Mouse (Mus musculus) left cerebral cortex, postnatal 14 days (tissue): ENCODE data around the gene Actg1. TPM values are rescaled to one million over a fixed set of nuclear protein-coding genes. Genes with fewer than 3 reads are reported as not detected.
"Not testable (repeated sequence)": the region's sequence is repeated elsewhere in the genome, so short reads cannot be mapped to it uniquely, and the experiment has no call there.

Source experiments
- DNase-seq, 2 experiments: peaks; one replicate each; pipeline ENCODE4 v3.0.0; 2021 to 2022; ENCODE audit warnings: low spot score in 2 of 2, mixed read lengths in 1 of 2
- intact Hi-C: fragments of 180-260 bp; cut with DNase I; formaldehyde crosslinking; loops from one replicate; pipeline ENCODE4 v1.15.1; 2025
- total RNA-seq, 2 experiments: library from RNA; stranded (reverse); gene quantifications; 2 replicates each; pipeline ENCODE4 v1.2.3; 2021

Actg1 gene
- total RNA-seq, 2 experiments from 2014 or later, result 1,748 to 1,778 TPM

- intact Hi-C loops, result loop anchor here (2.0 kb wide), 1 partner anchor 115 kb away; no protein-coding TSS in a partner anchor
- DNase-seq, result peak; percentile 31 to 63
Observed at GRCm38 (mm10) chr11:120349371-120349985, 1.1 kb upstream of the Actg1 start.

- intact Hi-C loops, result loop anchor here (2.0 kb wide), 1 partner anchor 114 kb away; no protein-coding TSS in a partner anchor
- DNase-seq, result peak in 1 of 2 experiments; percentile 41
Observed at GRCm38 (mm10) chr11:120348684-120349370, 485 bp upstream of the Actg1 start.

GRCm38 (mm10) chr11:120347301-120347700 is 1.0 kb downstream of the Actg1 start:
- intact Hi-C loops, result no loop called here
- peak; percentile 7 to 8 for DNase-seq

GRCm38 (mm10) chr11:120346383-120347034 is 1.8 kb downstream of the Actg1 start:
- intact Hi-C loops, result not testable (repeated sequence)
- peak in 1 of 2 experiments; percentile 2 for DNase-seq

- peak in 1 of 2 experiments; percentile 10 for DNase-seq
- intact Hi-C loops, result no loop called here
Observed at GRCm38 (mm10) chr11:120345067-120345681, 3.2 kb downstream of the Actg1 start.

- peak in 1 of 2 experiments; percentile 6 for DNase-seq
- intact Hi-C loops, result no loop called here
Observed at GRCm38 (mm10) chr11:120344310-120344920, 3.9 kb downstream of the Actg1 start.

- intact Hi-C loops, result no loop called here
- DNase-seq, result peak in 1 of 2 experiments; percentile 4
Observed at GRCm38 (mm10) chr11:120343519-120344309, 4.6 kb downstream of the Actg1 start.

- no peak for DNase-seq
- intact Hi-C loops, result no loop called here
Observed at GRCm38 (mm10) chr11:120342656-120343160, 5.6 kb downstream of the Actg1 start.

- intact Hi-C loops, result no loop called here
- DNase-seq, result peak in 1 of 2 experiments; percentile 2
Observed at GRCm38 (mm10) chr11:120341661-120342060, 6.7 kb downstream of the Actg1 start.

GRCm38 (mm10) chr11:120339978-120340513 is 8.3 kb downstream of the Actg1 start:
- DNase-seq, result no peak
- intact Hi-C loops, result no loop called here

GRCm38 (mm10) chr11:120338786-120339185 is 9.6 kb downstream of the Actg1 start:
- DNase-seq, result no peak
- intact Hi-C loops, result no loop called here

- DNase-seq, result no peak
- intact Hi-C loops, result no loop called here
Observed at GRCm38 (mm10) chr11:120337447-120337846, 10.9 kb downstream of the Actg1 start.

GRCm38 (mm10) chr11:120335431-120336021 is 12.8 kb downstream of the Actg1 start:
- intact Hi-C loops, result no loop called here
- DNase-seq, result no peak

- intact Hi-C loops, result no loop called here
- DNase-seq, result no peak
Observed at GRCm38 (mm10) chr11:120320156-120320555, 28.2 kb downstream of the Actg1 start.

GRCm38 (mm10) chr11:120319310-120319709 is 29.0 kb downstream of the Actg1 start:
- intact Hi-C loops, result no loop called here
- peak in 1 of 2 experiments; percentile 2 for DNase-seq

GRCm38 (mm10) chr11:120317456-120317855 is 30.9 kb downstream of the Actg1 start:
- intact Hi-C loops, result no loop called here
- no peak for DNase-seq

GRCm38 (mm10) chr11:120316690-120317254 is 31.6 kb downstream of the Actg1 start:
- intact Hi-C loops, result no loop called here
- DNase-seq, result peak in 1 of 2 experiments; percentile 7
